In genomic region chr2:84660253-84660652, GRCm38 (mm10) we compare ENCODE assay signal across 10 mouse cellular contexts. TPM values are rescaled to one million over a fixed set of nuclear protein-coding genes. Genes with fewer than 3 reads are reported as not detected.
DNase-seq lines count a peak whose midpoint lies in the region; ATAC-seq lines count a peak whose summit lies in the region.
"Had no signal": no experiment of that assay in that cellular context is flagged by ENCODE, and none has a peak within 500 bp of the region (broad histone marks: within the 10 kb centered on the region; RNA-seq: fewer than 3 reads in every experiment).

No protein-coding gene starts in this region.

- DNase-seq in adrenal gland, postnatal 14 days = peak; percentile 64
- DNase-seq in adrenal gland, postnatal 4 days (ENCODE audit: low spot score in 2 of 2) = no peak
- DNase-seq in right cerebral cortex, adult 2 months (ENCODE audit: low spot score in 2 of 2) = peak; percentile 48 to 52
- DNase-seq in right cerebral cortex, postnatal 25 days = no peak
- no peak for DNase-seq in neural tube, embryonic 10.5 days (ENCODE audit: extremely low spot score, low spot score)

- WGBS in liver, embryonic 15.5 days (ENCODE audit: insufficient replicate concordance) = 37% methylated on average over 3 of the region's 3 CpGs
- WGBS in stomach, embryonic 15.5 days = 57% methylated on average over 3 of the region's 3 CpGs

- no peak overlapping the region for H3K4me3 ChIP-seq in liver, embryonic 15.5 days (replicated peaks)
- no peak overlapping the region for H3K4me3 ChIP-seq in stomach, embryonic 15.5 days (replicated peaks)
- H3K4me3 ChIP-seq: myocyte had no signal

- H3K36me3 ChIP-seq in liver, embryonic 15.5 days (replicated peaks) = no peaks in the 10 kb centered on the region
- H3K36me3 ChIP-seq in stomach, embryonic 15.5 days = no peaks in the 10 kb centered on the region

- H3K9me3 ChIP-seq in liver, embryonic 15.5 days (replicated peaks) = no peaks in the 10 kb centered on the region
- no peaks in the 10 kb centered on the region for H3K9me3 ChIP-seq in stomach, embryonic 15.5 days

- no peak overlapping the region for H3K9ac ChIP-seq in liver, embryonic 15.5 days
- no peak overlapping the region for H3K9ac ChIP-seq in stomach, embryonic 15.5 days

- no peaks in the 10 kb centered on the region for H3K4me1 ChIP-seq in liver, embryonic 15.5 days (replicated peaks)
- no peaks in the 10 kb centered on the region for H3K4me1 ChIP-seq in stomach, embryonic 15.5 days

- peak overlapping the region; percentile 60; the same call in 1 of the 2 replicates for H3K27ac ChIP-seq in liver, embryonic 15.5 days (replicated peaks)
- H3K27ac ChIP-seq in stomach, embryonic 15.5 days = no peak overlapping the region

- peak; percentile 79 to 83 for ATAC-seq in hematopoietic stem cell, adult 5-6 weeks (replicated peaks in 1 of 2; ENCODE audit: insufficient read depth in 1 of 2, low FRiP score in 2 of 2, low TSS enrichment in 1 of 2, low read depth in 1 of 2, poor library complexity in 2 of 2, severe bottlenecking in 2 of 2)
- ATAC-seq in liver, embryonic 15.5 days (ENCODE audit: insufficient read depth) = peak; percentile 66
- peak; percentile 58 for ATAC-seq in stomach, embryonic 15.5 days (ENCODE audit: insufficient read depth, low FRiP score, low read depth)

- no peak overlapping the region for H3K4me2 ChIP-seq in liver, embryonic 15.5 days
- no peak overlapping the region for H3K4me2 ChIP-seq in stomach, embryonic 15.5 days

- H3K27me3 ChIP-seq in liver, embryonic 15.5 days = no peaks in the 10 kb centered on the region
- H3K27me3 ChIP-seq in stomach, embryonic 15.5 days (replicated peaks) = no peaks in the 10 kb centered on the region

RNA-seq across cellular contexts. Expression of gene Btbd18, which starts 1.4 kb away (rescaled TPM):
- not detected in 2 replicates for total RNA-seq in adrenal gland, postnatal 14 days (2021)
- total RNA-seq in adrenal gland, postnatal 4 days (2021) = under 1 TPM; 0.22 to 0.42 TPM
- 0.13 TPM in 1 of 2 replicates, not detected in the other for total RNA-seq in hematopoietic stem cell, adult 5-6 weeks (2017)
- 0.05 TPM in 2 replicates for polyA plus RNA-seq in liver, embryonic 15.5 days (2015; fragmentation: Nextera tagmentation; extraction: Ambion mirVana)
- polyA plus RNA-seq in stomach, embryonic 15.5 days (2015; fragmentation: Nextera tagmentation; extraction: Ambion mirVana) = 0.18 and 0.22 TPM in 2 replicates
- polyA plus RNA-seq: gonadal fat pad, adult 2 months had no signal

RNA-seq across cellular contexts. Expression of gene Ctnnd1, which starts 9.7 kb away (rescaled TPM):
- 133 and 134 TPM in 2 replicates for total RNA-seq in adrenal gland, postnatal 14 days (2021)
- 100 to 1,000 TPM; 157 to 165 TPM for total RNA-seq in adrenal gland, postnatal 4 days (2021)
- total RNA-seq in hematopoietic stem cell, adult 5-6 weeks (2017) = 24.5 and 32.2 TPM in 2 replicates
- 12.4 and 13.1 TPM in 2 replicates for polyA plus RNA-seq in liver, embryonic 15.5 days (2015; fragmentation: Nextera tagmentation; extraction: Ambion mirVana)
- 60.0 and 71.9 TPM in 2 replicates for polyA plus RNA-seq in stomach, embryonic 15.5 days (2015; fragmentation: Nextera tagmentation; extraction: Ambion mirVana)

RNA-seq across cellular contexts. Expression of gene Selenoh, which starts 10.3 kb away (rescaled TPM):
- total RNA-seq in adrenal gland, postnatal 14 days (2021) = 44.8 and 47.8 TPM in 2 replicates
- 10 to 100 TPM; 87.7 to 89.0 TPM for total RNA-seq in adrenal gland, postnatal 4 days (2021)
- total RNA-seq in hematopoietic stem cell, adult 5-6 weeks (2017) = 81.5 and 84.4 TPM in 2 replicates
- polyA plus RNA-seq in liver, embryonic 15.5 days (2015; fragmentation: Nextera tagmentation; extraction: Ambion mirVana) = 71.6 and 86.7 TPM in 2 replicates
- polyA plus RNA-seq in stomach, embryonic 15.5 days (2015; fragmentation: Nextera tagmentation; extraction: Ambion mirVana) = 221 and 237 TPM in 2 replicates

RNA-seq across cellular contexts. Expression of gene Gm28635, which starts 17.6 kb away (rescaled TPM):
- total RNA-seq in adrenal gland, postnatal 14 days (2021) = not detected in 2 replicates
- total RNA-seq in adrenal gland, postnatal 4 days (2021) = not detected
- total RNA-seq in hematopoietic stem cell, adult 5-6 weeks (2017) = not detected in 2 replicates
- not detected in 2 replicates for polyA plus RNA-seq in liver, embryonic 15.5 days (2015; fragmentation: Nextera tagmentation; extraction: Ambion mirVana)
- not detected in 2 replicates for polyA plus RNA-seq in stomach, embryonic 15.5 days (2015; fragmentation: Nextera tagmentation; extraction: Ambion mirVana)
- polyA plus RNA-seq: gonadal fat pad, adult 2 months; myocyte had no signal

RNA-seq across cellular contexts. Expression of gene Med19, which starts 17.9 kb away (rescaled TPM):
- 20.9 and 21.4 TPM in 2 replicates for total RNA-seq in adrenal gland, postnatal 14 days (2021)
- total RNA-seq in adrenal gland, postnatal 4 days (2021) = 10 to 100 TPM; 26.7 to 28.6 TPM
- 25.0 and 28.6 TPM in 2 replicates for total RNA-seq in hematopoietic stem cell, adult 5-6 weeks (2017)
- polyA plus RNA-seq in liver, embryonic 15.5 days (2015; fragmentation: Nextera tagmentation; extraction: Ambion mirVana) = 18.7 and 21.1 TPM in 2 replicates
- 31.1 and 34.5 TPM in 2 replicates for polyA plus RNA-seq in stomach, embryonic 15.5 days (2015; fragmentation: Nextera tagmentation; extraction: Ambion mirVana)

Comparison
In these comparisons a context has a peak if more than half of its experiments do, and no peak if none do; other contexts are left out.
1. DNase-seq: peak in adrenal gland, postnatal 14 days (single experiment) and right cerebral cortex, adult 2 months (2 of 2); none in adrenal gland, postnatal 4 days (0 of 2), right cerebral cortex, postnatal 25 days (single experiment) and neural tube, embryonic 10.5 days (single experiment).
2. Peak in every context shown above with its lines, with median percentiles within 50 percentile points of each other: ATAC-seq.